In the genomic region with DNA sequence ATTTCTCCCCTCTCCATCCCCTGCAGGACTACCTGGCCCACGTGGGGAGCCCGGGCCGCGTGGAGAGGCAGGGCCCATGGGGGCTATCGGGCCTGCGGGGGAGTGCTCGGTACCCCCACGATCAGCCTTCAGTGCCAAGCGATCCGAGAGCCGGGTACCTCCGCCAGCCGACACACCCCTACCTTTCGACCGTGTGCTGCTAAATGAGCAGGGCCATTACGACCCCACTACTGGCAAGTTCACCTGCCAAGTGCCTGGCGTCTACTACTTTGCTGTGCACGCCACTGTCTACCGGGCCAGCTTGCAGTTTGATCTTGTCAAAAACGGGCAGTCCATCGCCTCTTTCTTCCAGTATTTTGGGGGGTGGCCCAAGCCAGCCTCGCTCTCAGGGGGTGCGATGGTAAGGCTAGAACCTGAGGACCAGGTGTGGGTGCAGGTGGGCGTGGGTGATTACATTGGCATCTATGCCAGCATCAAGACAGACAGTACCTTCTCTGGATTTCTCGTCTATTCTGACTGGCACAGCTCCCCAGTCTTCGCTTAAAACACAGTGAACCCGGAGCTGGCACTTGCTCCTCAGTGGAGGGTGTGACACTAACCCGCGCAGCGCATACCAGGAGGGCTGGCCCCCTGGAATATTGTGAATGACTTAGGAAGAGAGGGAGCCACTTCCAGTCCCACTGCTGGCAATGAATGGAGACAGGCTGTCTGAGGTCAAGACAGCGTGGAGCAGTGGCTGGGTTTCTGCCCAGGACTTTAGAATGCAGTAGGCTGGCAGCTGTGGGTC, we compare ENCODE assay signal across 10 mouse cellular contexts. TPM values are rescaled to one million over a fixed set of nuclear protein-coding genes. Genes with fewer than 3 reads are reported as not detected.
DNase-seq lines count a peak whose midpoint lies in the region; ATAC-seq lines count a peak whose summit lies in the region.
"Had no signal": no experiment of that assay in that cellular context is flagged by ENCODE, and none has a peak within 500 bp of the region (broad histone marks: within the 10 kb centered on the region; RNA-seq: fewer than 3 reads in every experiment).

No protein-coding gene starts in this region.

- H3K4me1 ChIP-seq in liver, embryonic 11.5 days (replicated peaks; ENCODE audit: control insufficient read depth, insufficient read depth, low read length) = peaks cover 38% of the 10 kb centered on the region
- peaks cover 52% of the 10 kb centered on the region for H3K4me1 ChIP-seq in embryonic facial prominence, embryonic 15.5 days
- H3K4me1 ChIP-seq in hindbrain, embryonic 14.5 days (replicated peaks; ENCODE audit: control insufficient read depth, insufficient read depth, low read length) = peaks cover 22% of the 10 kb centered on the region
- H3K4me1 ChIP-seq in midbrain, embryonic 14.5 days (ENCODE audit: control insufficient read depth, insufficient read depth, low read length) = peaks cover 26% of the 10 kb centered on the region

- ATAC-seq in liver, embryonic 11.5 days (replicated peaks; ENCODE audit: low FRiP score) = no peak
- ATAC-seq in embryonic facial prominence, embryonic 15.5 days (ENCODE audit: insufficient number of reproducible peaks, low FRiP score, low TSS enrichment, low read depth) = no peak
- no peak for ATAC-seq in hindbrain, embryonic 14.5 days (ENCODE audit: low FRiP score)
- no peak for ATAC-seq in midbrain, embryonic 14.5 days (ENCODE audit: low FRiP score, low TSS enrichment)

- no peak overlapping the region for H3K9ac ChIP-seq in liver, embryonic 11.5 days (ENCODE audit: low read depth, low read length)
- H3K9ac ChIP-seq in embryonic facial prominence, embryonic 15.5 days = no peak overlapping the region
- H3K9ac ChIP-seq in hindbrain, embryonic 14.5 days = peak overlapping the region; percentile 42; the same call in 1 of the 2 replicates
- 0 out of 2 replicates have a peak overlapping the region, but pooled peaks have one; percentile 6 for H3K9ac ChIP-seq in midbrain, embryonic 14.5 days (replicated peaks; ENCODE audit: low read length)

- H3K4me2 ChIP-seq in liver, embryonic 11.5 days = peak overlapping the region; percentile 52
- peak overlapping the region; percentile 40 for H3K4me2 ChIP-seq in embryonic facial prominence, embryonic 15.5 days (replicated peaks)
- H3K4me2 ChIP-seq in hindbrain, embryonic 14.5 days (replicated peaks) = peak overlapping the region; percentile 27
- peak overlapping the region; percentile 44 for H3K4me2 ChIP-seq in midbrain, embryonic 14.5 days (ENCODE audit: low read length)

- 0 out of 2 replicates have a peak overlapping the region, but pooled peaks have one; percentile 4 for H3K4me3 ChIP-seq in liver, embryonic 11.5 days (ENCODE audit: low read depth, low read length)
- peak overlapping the region; percentile 20; the same call in 1 of the 2 replicates for H3K4me3 ChIP-seq in embryonic facial prominence, embryonic 15.5 days (replicated peaks)
- H3K4me3 ChIP-seq in hindbrain, embryonic 14.5 days (replicated peaks; ENCODE audit: low read length) = no peak overlapping the region
- no peak overlapping the region for H3K4me3 ChIP-seq in midbrain, embryonic 14.5 days (replicated peaks; ENCODE audit: low read depth, low read length)

- no peaks in the 10 kb centered on the region for H3K9me3 ChIP-seq in liver, embryonic 11.5 days (ENCODE audit: control insufficient read depth, low read length)
- no peaks in the 10 kb centered on the region for H3K9me3 ChIP-seq in embryonic facial prominence, embryonic 15.5 days (replicated peaks)
- H3K9me3 ChIP-seq in hindbrain, embryonic 14.5 days (ENCODE audit: control insufficient read depth, low read length) = no peaks in the 10 kb centered on the region
- no peaks in the 10 kb centered on the region for H3K9me3 ChIP-seq in midbrain, embryonic 14.5 days (ENCODE audit: control insufficient read depth, low read length)

- H3K27me3 ChIP-seq in liver, embryonic 11.5 days (replicated peaks; ENCODE audit: control insufficient read depth, insufficient read depth, low read length) = no peaks in the 10 kb centered on the region
- no peaks in the 10 kb centered on the region for H3K27me3 ChIP-seq in embryonic facial prominence, embryonic 15.5 days
- no peaks in the 10 kb centered on the region for H3K27me3 ChIP-seq in hindbrain, embryonic 14.5 days (ENCODE audit: control insufficient read depth, insufficient read depth, low read length)
- no peaks in the 10 kb centered on the region for H3K27me3 ChIP-seq in midbrain, embryonic 14.5 days (ENCODE audit: control insufficient read depth, insufficient read depth, low read length)

- peaks cover 11% of the 10 kb centered on the region for H3K36me3 ChIP-seq in liver, embryonic 11.5 days (ENCODE audit: control insufficient read depth, insufficient read depth, low read length)
- H3K36me3 ChIP-seq in embryonic facial prominence, embryonic 15.5 days = peaks cover 9% of the 10 kb centered on the region
- H3K36me3 ChIP-seq in hindbrain, embryonic 14.5 days (replicated peaks; ENCODE audit: control insufficient read depth, insufficient read depth) = no peaks in the 10 kb centered on the region
- peaks cover 5% of the 10 kb centered on the region for H3K36me3 ChIP-seq in midbrain, embryonic 14.5 days (ENCODE audit: control insufficient read depth, insufficient read depth, low read length)

- no peak overlapping the region for H3K27ac ChIP-seq in liver, embryonic 11.5 days (ENCODE audit: low read depth, low read length)
- no peak overlapping the region; the same call in 1 of the 2 replicates for H3K27ac ChIP-seq in embryonic facial prominence, embryonic 15.5 days (replicated peaks)
- no peak overlapping the region for H3K27ac ChIP-seq in hindbrain, embryonic 14.5 days
- H3K27ac ChIP-seq in midbrain, embryonic 14.5 days (replicated peaks; ENCODE audit: low read depth, low read length) = no peak overlapping the region

- DNase-seq in liver, embryonic 11.5 days (ENCODE audit: low spot score) = no peak
- no peak for DNase-seq in liver
- no peak for DNase-seq in hindbrain, embryonic 14.5 days (ENCODE audit: low spot score)
- DNase-seq in midbrain, embryonic 14.5 days = no peak
- DNase-seq in adrenal gland, postnatal 25 days = no peak
- no peak for DNase-seq in adrenal gland, postnatal 14 days
- DNase-seq in right cerebral cortex, postnatal 36 days (ENCODE audit: low spot score in 2 of 2) = no peak

- WGBS in liver, embryonic 11.5 days = 81% methylated on average over 31 of the region's 31 CpGs
- 76% methylated on average over 31 of the region's 31 CpGs for WGBS in embryonic facial prominence, embryonic 15.5 days
- 80% methylated on average over 31 of the region's 31 CpGs for WGBS in hindbrain, embryonic 14.5 days
- WGBS in midbrain, embryonic 14.5 days = 80% methylated on average over 31 of the region's 31 CpGs

RNA-seq across cellular contexts. Expression of a gene that starts 1.4 kb away (rescaled TPM):
- 0.13 and 0.26 TPM in 2 replicates for polyA plus RNA-seq in liver, embryonic 11.5 days (2014; fragmentation: Nextera tagmentation; extraction: Ambion mirVana)
- 5.3 and 6.0 TPM in 2 replicates for polyA plus RNA-seq in embryonic facial prominence, embryonic 15.5 days (2015; fragmentation: Nextera tagmentation; extraction: Ambion mirVana)
- polyA plus RNA-seq in hindbrain, embryonic 14.5 days (2014; fragmentation: Nextera tagmentation; extraction: Ambion mirVana) = 7.0 and 8.0 TPM in 2 replicates
- 3.7 and 4.0 TPM in 2 replicates for polyA plus RNA-seq in midbrain, embryonic 14.5 days (2014; fragmentation: Nextera tagmentation; extraction: Ambion mirVana)
- total RNA-seq in adrenal gland, postnatal 25 days (2021) = 9.9 and 10.9 TPM in 2 replicates
- 11.1 and 14.9 TPM in 2 replicates for total RNA-seq in adrenal gland, postnatal 14 days (2021)
- total RNA-seq: megakaryocyte progenitor cell, adult 5-6 weeks had no signal

RNA-seq across cellular contexts. Expression of a gene that starts 4.8 kb away (rescaled TPM):
- not detected in 2 replicates for polyA plus RNA-seq in liver, embryonic 11.5 days (2014; fragmentation: Nextera tagmentation; extraction: Ambion mirVana)
- 0.27 and 0.46 TPM in 2 replicates for polyA plus RNA-seq in embryonic facial prominence, embryonic 15.5 days (2015; fragmentation: Nextera tagmentation; extraction: Ambion mirVana)
- polyA plus RNA-seq in hindbrain, embryonic 14.5 days (2014; fragmentation: Nextera tagmentation; extraction: Ambion mirVana) = 0.35 TPM in 1 of 2 replicates, not detected in the other
- polyA plus RNA-seq in midbrain, embryonic 14.5 days (2014; fragmentation: Nextera tagmentation; extraction: Ambion mirVana) = 0.11 and 0.12 TPM in 2 replicates
- 0.82 and 1.5 TPM in 2 replicates for total RNA-seq in adrenal gland, postnatal 25 days (2021)
- total RNA-seq in adrenal gland, postnatal 14 days (2021) = 0.15 and 0.52 TPM in 2 replicates
- total RNA-seq: megakaryocyte progenitor cell, adult 5-6 weeks had no signal
- polyA plus RNA-seq: spleen, adult 2 months had no signal

RNA-seq across cellular contexts. Expression of a gene that starts 4.9 kb away (rescaled TPM):
- 61.1 and 62.3 TPM in 2 replicates for polyA plus RNA-seq in liver, embryonic 11.5 days (2014; fragmentation: Nextera tagmentation; extraction: Ambion mirVana)
- polyA plus RNA-seq in embryonic facial prominence, embryonic 15.5 days (2015; fragmentation: Nextera tagmentation; extraction: Ambion mirVana) = 68.0 and 69.8 TPM in 2 replicates
- 30.6 and 32.7 TPM in 2 replicates for polyA plus RNA-seq in hindbrain, embryonic 14.5 days (2014; fragmentation: Nextera tagmentation; extraction: Ambion mirVana)
- 25.7 and 29.9 TPM in 2 replicates for polyA plus RNA-seq in midbrain, embryonic 14.5 days (2014; fragmentation: Nextera tagmentation; extraction: Ambion mirVana)
- total RNA-seq in adrenal gland, postnatal 25 days (2021) = 30.3 and 36.4 TPM in 2 replicates
- 27.5 and 31.8 TPM in 2 replicates for total RNA-seq in adrenal gland, postnatal 14 days (2021)

RNA-seq across cellular contexts. Expression of a gene that starts 6.9 kb away (rescaled TPM):
- 0.14 TPM in 1 of 2 replicates, not detected in the other for polyA plus RNA-seq in liver, embryonic 11.5 days (2014; fragmentation: Nextera tagmentation; extraction: Ambion mirVana)
- polyA plus RNA-seq in embryonic facial prominence, embryonic 15.5 days (2015; fragmentation: Nextera tagmentation; extraction: Ambion mirVana) = 0.08 and 0.20 TPM in 2 replicates
- 0.31 and 0.41 TPM in 2 replicates for polyA plus RNA-seq in hindbrain, embryonic 14.5 days (2014; fragmentation: Nextera tagmentation; extraction: Ambion mirVana)
- polyA plus RNA-seq in midbrain, embryonic 14.5 days (2014; fragmentation: Nextera tagmentation; extraction: Ambion mirVana) = 0.09 and 0.11 TPM in 2 replicates
- not detected in 2 replicates for total RNA-seq in adrenal gland, postnatal 25 days (2021)
- total RNA-seq in adrenal gland, postnatal 14 days (2021) = not detected in 2 replicates

RNA-seq across cellular contexts. Expression of a gene that starts 25.8 kb away (rescaled TPM):
- 12.0 and 13.0 TPM in 2 replicates for polyA plus RNA-seq in liver, embryonic 11.5 days (2014; fragmentation: Nextera tagmentation; extraction: Ambion mirVana)
- 38.7 and 42.1 TPM in 2 replicates for polyA plus RNA-seq in embryonic facial prominence, embryonic 15.5 days (2015; fragmentation: Nextera tagmentation; extraction: Ambion mirVana)
- 12.6 and 13.6 TPM in 2 replicates for polyA plus RNA-seq in hindbrain, embryonic 14.5 days (2014; fragmentation: Nextera tagmentation; extraction: Ambion mirVana)
- 6.1 and 13.2 TPM in 2 replicates for polyA plus RNA-seq in midbrain, embryonic 14.5 days (2014; fragmentation: Nextera tagmentation; extraction: Ambion mirVana)
- total RNA-seq in adrenal gland, postnatal 25 days (2021) = 32.2 and 32.9 TPM in 2 replicates
- 65.3 and 76.6 TPM in 2 replicates for total RNA-seq in adrenal gland, postnatal 14 days (2021)

Comparison
In these comparisons a context has a peak if more than half of its experiments do, and no peak if none do; other contexts are left out.
1. H3K4me3 ChIP-seq: peak in liver, embryonic 11.5 days (single experiment) and embryonic facial prominence, embryonic 15.5 days (single experiment); none in hindbrain, embryonic 14.5 days (single experiment) and midbrain, embryonic 14.5 days (single experiment).
2. H3K9ac ChIP-seq: peak in hindbrain, embryonic 14.5 days (single experiment) and midbrain, embryonic 14.5 days (single experiment); none in liver, embryonic 11.5 days (single experiment) and embryonic facial prominence, embryonic 15.5 days (single experiment).
3. Peak in every context shown above with its lines, with median percentiles within 50 percentile points of each other: H3K4me2 ChIP-seq.